Mouse (Mus musculus) CH12.LX (cell line): ENCODE data around the gene Scin. TPM values are rescaled to one million over a fixed set of nuclear protein-coding genes. Genes with fewer than 3 reads are reported as not detected.

Experiments
- polyA plus RNA-seq: library from polyadenylated mRNA; unstranded; fragments of >175 nt; gene quantifications from 2 replicates; pipeline ENCODE4 v1.2.1, GENCODE M21; 2012; ENCODE audit warnings: low read depth; ENCODE audit not compliant: insufficient read length
- total RNA-seq, 2 experiments: library from RNA; depleted of rRNA; stranded (reverse); fragments of 300-350 nt in 1 of 2; fragments of >200 nt in 1 of 2; gene quantifications; 2 replicates each; pipeline ENCODE4 v1.2.3; 2012 to 2014

Scin gene
- total and polyA plus RNA-seq, 3 experiments, result not detected

Other genes starting within 250 kb of the Scin start
- gene Arl4a, start 96.2 kb downstream of the Scin start, total RNA-seq (2012; rRNA removed), result 24.7 and 25.4 TPM in 2 replicates
- 24.6 and 28.7 TPM in 2 replicates for gene Arl4a, start 96.2 kb downstream of the Scin start, total RNA-seq (2014; rRNA removed)
- gene Arl4a, start 96.2 kb downstream of the Scin start, polyA plus RNA-seq, result 24.3 and 25.4 TPM in 2 replicates
- not detected in 2 replicates for gene Lsmem1, start 65.3 kb upstream of the Scin start, total RNA-seq (2012; rRNA removed)
- not detected in 2 replicates for gene Lsmem1, start 65.3 kb upstream of the Scin start, total RNA-seq (2014; rRNA removed)
- not detected in 2 replicates for gene Lsmem1, start 65.3 kb upstream of the Scin start, polyA plus RNA-seq
- 98.2 and 105 TPM in 2 replicates for gene Ifrd1, start 114.3 kb upstream of the Scin start, total RNA-seq (2012; rRNA removed)
- 427 and 506 TPM in 2 replicates for gene Ifrd1, start 114.3 kb upstream of the Scin start, total RNA-seq (2014; rRNA removed)
- gene Ifrd1, start 114.3 kb upstream of the Scin start, polyA plus RNA-seq, result 258 and 269 TPM in 2 replicates